In genomic region chr15:93442271-93442670, GRCm38 (mm10) we compare ENCODE assay signal across 14 mouse cellular contexts. TPM values are rescaled to one million over a fixed set of nuclear protein-coding genes. Genes with fewer than 3 reads are reported as not detected.
DNase-seq lines count a peak whose midpoint lies in the region; ATAC-seq and TF ChIP-seq lines count a peak whose summit lies in the region.
"Had no signal": no experiment of that assay in that cellular context is flagged by ENCODE, and none has a peak within 500 bp of the region (broad histone marks: within the 10 kb centered on the region; RNA-seq: fewer than 3 reads in every experiment).

No protein-coding gene starts in this region.

- no peak overlapping the region for H3K4me3 ChIP-seq in CH12.LX (replicated peaks in 1 of 3; ENCODE audit: low read depth in 2 of 3, low read length in 2 of 3, poor library complexity in 1 of 3)
- H3K4me3 ChIP-seq: heart, embryonic 15.5 days; liver, embryonic 15.5 days had no signal

- TF ChIP-seq RAD21 in CH12.LX (IDR thresholded peaks at IDR 0.05; ENCODE audit: low read depth, low read length) = peak; percentile 37

- H3K4me2 ChIP-seq in CH12.LX (ENCODE audit: insufficient read depth, low read depth, poor library complexity, severe bottlenecking) = no peak overlapping the region
- H3K4me2 ChIP-seq: heart, embryonic 15.5 days; liver, embryonic 15.5 days had no signal

- H3K9me3 ChIP-seq in CH12.LX (replicated peaks; ENCODE audit: low read length) = no peaks in the 10 kb centered on the region
- H3K9me3 ChIP-seq: G1E; heart, embryonic 15.5 days; liver, embryonic 15.5 days had no signal

- peak in 1 of 2 experiments; percentile 52; a peak in 2 of 4 replicates for TF ChIP-seq CTCF in CH12.LX (conservative IDR thresholded peaks at IDR 0.05 in 1 of 2, IDR thresholded peaks at IDR 0.05 in 1 of 2; ENCODE audit: low read depth in 2 of 2, low read length in 2 of 2)

- no peaks in the 10 kb centered on the region for H3K27me3 ChIP-seq in CH12.LX (replicated peaks)
- H3K27me3 ChIP-seq: heart, embryonic 15.5 days; liver, embryonic 15.5 days had no signal

- dilution Hi-C loops in CH12.LX (cut with MboI; ENCODE audit: extremely low pct_ligation_motif_present, extremely low pct_unique_long_range_greater_than_20kb, low sequenced_read_pairs) = no loop called here

- in situ Hi-C loops in CH12.LX (cut with MboI; ENCODE audit: low pct_ligation_motif_present, low pct_unique_long_range_greater_than_20kb, low sequenced_read_pairs) = loop anchor here (10.0 kb wide), 1 partner anchor 177 kb away; no protein-coding TSS in a partner anchor

- peaks cover 44 to 78% of the 10 kb centered on the region in 2 experiments for H3K36me3 ChIP-seq in CH12.LX (replicated peaks in 1 of 2; ENCODE audit: control insufficient read depth in 1 of 2, insufficient read depth in 1 of 2, low read length in 1 of 2)

- peaks cover 0 to 19% of the 10 kb centered on the region in 2 experiments; a peak in 3 of 4 replicates for H3K4me1 ChIP-seq in CH12.LX (ENCODE audit: control insufficient read depth in 1 of 2, insufficient read depth in 2 of 2)
- H3K4me1 ChIP-seq: heart, embryonic 15.5 days; liver, embryonic 15.5 days had no signal

- no peak overlapping the region for H3K27ac ChIP-seq in CH12.LX (ENCODE audit: insufficient read depth, low read depth)
- H3K27ac ChIP-seq: heart, embryonic 15.5 days; liver, embryonic 15.5 days had no signal

- no peak for TF ChIP-seq EP300 in CH12.LX (IDR thresholded peaks at IDR 0.05; ENCODE audit: low read length)

- no peak for TF ChIP-seq POLR2A in CH12.LX (IDR thresholded peaks at IDR 0.05; ENCODE audit: low read depth, low read length)

- H3K9ac ChIP-seq in CH12.LX (ENCODE audit: insufficient read depth, low read depth) = no peak overlapping the region
- H3K9ac ChIP-seq: heart, embryonic 15.5 days; liver, embryonic 15.5 days had no signal

- peak; percentile 55 for DNase-seq in heart, adult 11 months
- no peak for DNase-seq in heart, postnatal 25 days (ENCODE audit: low spot score)
- peak; percentile 14 for DNase-seq in lung, postnatal 14 days
- DNase-seq in lung, adult 18-20 months = no peak
- DNase-seq in CH12.LX (ENCODE audit: extremely low read depth) = no peak
- DNase-seq in induced T-regulatory cell, adult 2 months (ENCODE audit: low read depth) = peak; percentile 29
- DNase-seq in left cerebral cortex, adult 11 months (ENCODE audit: low spot score) = no peak
- DNase-seq: adrenal gland, postnatal 10 days; cerebellum, adult 9-10 months; kidney, adult 8-10 months had no signal

- intact Hi-C loops in heart, postnatal 25 days (cut with DNase I) = loop anchor here (5.0 kb wide), 1 partner anchor 135 kb away; no protein-coding TSS in a partner anchor

- no peak for ATAC-seq in erythroblast, adult 5-6 weeks (replicated peaks; ENCODE audit: low FRiP score, poor library complexity, severe bottlenecking)

- H3K79me2 ChIP-seq in CH12.LX (replicated peaks; ENCODE audit: control insufficient read depth, extremely low read depth, insufficient read depth, poor library complexity, severe bottlenecking) = no peaks in the 10 kb centered on the region; the same call in 1 of the 2 replicates

TF ChIP-seq in CH12.LX, 34 proteins besides CTCF, POLR2A, EP300 and RAD21:
- no peak for TF ChIP-seq MXI1 (IDR thresholded peaks at IDR 0.05; ENCODE audit: low read depth, low read length)
- peak; percentile 23 for TF ChIP-seq SMC3 (IDR thresholded peaks at IDR 0.05; ENCODE audit: low read depth, low read length)
TF ChIP-seq in CH12.LX: peak in this region for 1.

RNA-seq across cellular contexts. Expression of gene Pphln1, which starts 44.1 kb away (rescaled TPM):
- total RNA-seq in heart, postnatal 25 days (2021) = 10 to 100 TPM; 19.2 to 22.0 TPM
- total RNA-seq in CH12.LX (2012; rRNA removed) = 22.9 and 27.9 TPM in 2 replicates
- 63.9 and 69.0 TPM in 2 replicates for total RNA-seq in CH12.LX (2014; rRNA removed)
- polyA plus RNA-seq in CH12.LX (2012; ENCODE audit: insufficient read length, low read depth) = 59.3 and 59.9 TPM in 2 replicates
- 14.4 and 15.7 TPM in 2 replicates for total RNA-seq in erythroblast, adult 5-6 weeks (2015; ENCODE audit: low replicate concordance)
- 9.2 and 9.3 TPM in 2 replicates for total RNA-seq in erythroblast, adult 5-6 weeks (2017; ENCODE audit: low replicate concordance)

RNA-seq across cellular contexts. Expression of gene Zcrb1, which starts 44.1 kb away (rescaled TPM):
- 10 to 100 TPM; 85.7 to 87.2 TPM for total RNA-seq in heart, postnatal 25 days (2021)
- 49.1 and 56.7 TPM in 2 replicates for total RNA-seq in CH12.LX (2012; rRNA removed)
- 60.3 and 72.7 TPM in 2 replicates for total RNA-seq in CH12.LX (2014; rRNA removed)
- polyA plus RNA-seq in CH12.LX (2012; ENCODE audit: insufficient read length, low read depth) = 145 and 146 TPM in 2 replicates
- total RNA-seq in erythroblast, adult 5-6 weeks (2015; ENCODE audit: low replicate concordance) = 50.6 and 51.7 TPM in 2 replicates
- total RNA-seq in erythroblast, adult 5-6 weeks (2017; ENCODE audit: low replicate concordance) = 31.6 and 59.4 TPM in 2 replicates

Comparison
In these comparisons a context has a peak if more than half of its experiments do, and no peak if none do; other contexts are left out.
1. DNase-seq: peak in heart, adult 11 months (single experiment), lung, postnatal 14 days (single experiment) and induced T-regulatory cell, adult 2 months (single experiment); none in heart, postnatal 25 days (single experiment), lung, adult 18-20 months (0 of 2), CH12.LX (single experiment) and left cerebral cortex, adult 11 months (single experiment).